Mouse (Mus musculus) G1E (cell line): ENCODE data around the gene A630001G21Rik.

ENCODE experiments used
- CTCF ChIP-seq: IDR thresholded peaks from 2 replicates; pipeline ENCODE4 v1.5.1; 2012; ENCODE audit warnings: low read depth, low read length, inconsistent platforms, mixed read lengths
- GATA2 ChIP-seq: IDR thresholded peaks from 2 replicates; pipeline ENCODE4 v1.6.1; 2012; ENCODE audit warnings: low read depth, low read length, inconsistent platforms, borderline replicate concordance
- POLR2AphosphoS5 ChIP-seq: IDR thresholded peaks from 2 replicates; pipeline ENCODE4 v1.6.1; 2012; ENCODE audit warnings: low read depth, low read length, inconsistent platforms; ENCODE audit not compliant: insufficient replicate concordance
- TAL1 ChIP-seq: conservative IDR thresholded peaks from 2 replicates; pipeline ENCODE4 v1.6.1; 2012; ENCODE audit warnings: low read depth, low read length, inconsistent platforms, mixed read lengths

DNA sequence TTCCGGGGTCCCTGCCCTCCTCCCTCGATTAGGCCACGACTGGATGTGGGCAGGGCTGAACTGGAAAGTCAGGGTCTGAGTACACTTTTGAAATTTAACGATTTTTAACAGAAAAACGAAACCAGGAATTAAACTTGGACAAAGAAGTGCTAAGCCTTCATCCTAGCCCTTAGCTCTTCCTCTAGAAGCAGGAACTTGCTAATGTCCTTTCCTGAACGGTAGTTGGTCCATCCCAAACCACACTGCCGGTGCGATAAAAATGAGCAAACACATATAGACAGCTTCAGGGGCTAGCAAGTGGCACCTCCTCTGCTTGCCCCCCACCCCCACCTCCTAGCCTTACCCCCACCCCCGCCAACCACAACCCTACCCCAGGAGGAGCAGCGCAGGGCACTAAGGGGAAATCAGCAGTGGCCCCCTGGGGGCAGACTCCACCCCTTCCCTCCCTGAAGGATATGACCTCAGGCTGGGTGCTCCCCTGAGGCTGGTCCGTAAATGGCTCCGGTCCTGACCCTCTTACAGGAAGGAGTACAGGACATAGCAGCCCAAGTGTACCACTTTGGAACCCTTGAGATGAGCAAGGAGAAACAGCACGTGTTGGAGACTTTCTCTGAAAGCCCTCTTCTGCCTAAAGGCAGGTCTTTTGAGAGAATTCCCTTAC lies 42.9 kb downstream of the A630001G21Rik start:
- TF ChIP-seq CTCF = no peak
- no peak for TF ChIP-seq POLR2AphosphoS5
- no peak for TF ChIP-seq TAL1
- no peak for TF ChIP-seq GATA2
